Mouse (Mus musculus) midbrain, embryonic 11.5 days (tissue): ENCODE measurements around the gene Unc13d. TPM values are rescaled to one million over a fixed set of nuclear protein-coding genes. Genes with fewer than 3 reads are reported as not detected.

Experiments
- ATAC-seq: fragments of 200-750 bp; cut with Nextera tagmentation; 2 replicates; pipeline ENCODE4 v1.8.0; 2017; ENCODE audit warnings: moderate TSS enrichment, moderate library complexity; ENCODE audit not compliant: low FRiP score
- DNase-seq: peaks from one replicate; pipeline ENCODE4 v3.0.0; 2015; ENCODE audit warnings: low spot score; ENCODE audit errors: missing footprints
- H3K27ac ChIP-seq: fragments of 300-500 bp; sonication (generic); 2 replicates; pipeline ENCODE4 v1.5.1; 2014; ENCODE audit warnings: low read depth, low read length
- H3K27me3 ChIP-seq: fragments of 300-500 bp; sonication (generic); 2 replicates; pipeline ENCODE4 v1.6.1; 2014; ENCODE audit warnings: mild to moderate bottlenecking, low read length, moderate library complexity, mixed read lengths; ENCODE audit not compliant: control insufficient read depth, insufficient read depth
- H3K36me3 ChIP-seq: fragments of 300-500 bp; sonication (generic); 2 replicates; pipeline ENCODE4 v1.6.1; 2014; ENCODE audit warnings: mild to moderate bottlenecking, low read length, moderate library complexity, mixed read lengths; ENCODE audit not compliant: control insufficient read depth, insufficient read depth
- H3K4me1 ChIP-seq: fragments of 300-500 bp; sonication (generic); 2 replicates; pipeline ENCODE4 v1.6.1; 2014; ENCODE audit warnings: low read length; ENCODE audit not compliant: control insufficient read depth, insufficient read depth
- H3K4me2 ChIP-seq: fragments of 300-500 bp; sonication (generic); 2 replicates; pipeline ENCODE4 v1.6.1; 2014; ENCODE audit warnings: mild to moderate bottlenecking, moderate library complexity
- H3K4me3 ChIP-seq: fragments of 300-500 bp; sonication (generic); 2 replicates; pipeline ENCODE4 v1.5.1; 2014; ENCODE audit warnings: low read depth, low read length
- H3K9ac ChIP-seq: fragments of 300-500 bp; sonication (generic); 2 replicates; pipeline ENCODE4 v1.6.1; 2014; ENCODE audit warnings: low read length
- H3K9me3 ChIP-seq: fragments of 300-500 bp; sonication (generic); 2 replicates; pipeline ENCODE4 v1.6.1; 2016; ENCODE audit warnings: low read length; ENCODE audit not compliant: control insufficient read depth
- WGBS: fragments of 180-500 bp; shearing (Covaris S2); extraction: QIAGEN DNeasy Blood & Tissue Kit; methylation state at CpG from one replicate; pipeline ENCODE4 v1.1.7; 2014; 5-methylcytosine and 5-hydroxymethylcytosine counted together
- polyA plus RNA-seq: library from polyadenylated mRNA; unstranded; fragments of >200 nt; fragmentation: Nextera tagmentation; extraction: Ambion mirVana; gene quantifications from 2 replicates; pipeline ENCODE4 v1.2.1, GENCODE M21; 2014

The Unc13d gene
- polyA plus RNA-seq, 1 experiment from 2014 or later = 0.82 TPM

DNA sequence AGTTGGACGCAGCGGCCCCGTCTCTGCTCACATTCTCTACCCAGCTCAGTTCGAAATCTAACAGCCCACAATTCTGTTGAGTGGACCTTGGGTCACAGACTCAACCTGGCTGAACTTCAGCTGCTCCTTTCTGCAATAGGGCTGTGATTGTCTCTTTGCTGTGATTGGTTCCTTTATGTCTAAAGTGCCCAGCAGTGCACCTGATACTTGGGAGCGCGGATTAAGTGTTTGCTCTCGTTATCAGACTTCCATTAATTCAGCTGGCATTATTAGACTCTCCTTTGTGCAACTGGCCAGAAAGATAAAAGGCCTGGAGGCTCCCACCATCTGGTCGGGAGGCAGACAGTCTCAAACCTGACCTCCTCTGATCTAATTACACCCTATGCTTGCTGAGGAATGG is 62.9 kb downstream of the Unc13d start:
- 71% methylated on average over 8 of the region's 8 CpGs for WGBS

DNA sequence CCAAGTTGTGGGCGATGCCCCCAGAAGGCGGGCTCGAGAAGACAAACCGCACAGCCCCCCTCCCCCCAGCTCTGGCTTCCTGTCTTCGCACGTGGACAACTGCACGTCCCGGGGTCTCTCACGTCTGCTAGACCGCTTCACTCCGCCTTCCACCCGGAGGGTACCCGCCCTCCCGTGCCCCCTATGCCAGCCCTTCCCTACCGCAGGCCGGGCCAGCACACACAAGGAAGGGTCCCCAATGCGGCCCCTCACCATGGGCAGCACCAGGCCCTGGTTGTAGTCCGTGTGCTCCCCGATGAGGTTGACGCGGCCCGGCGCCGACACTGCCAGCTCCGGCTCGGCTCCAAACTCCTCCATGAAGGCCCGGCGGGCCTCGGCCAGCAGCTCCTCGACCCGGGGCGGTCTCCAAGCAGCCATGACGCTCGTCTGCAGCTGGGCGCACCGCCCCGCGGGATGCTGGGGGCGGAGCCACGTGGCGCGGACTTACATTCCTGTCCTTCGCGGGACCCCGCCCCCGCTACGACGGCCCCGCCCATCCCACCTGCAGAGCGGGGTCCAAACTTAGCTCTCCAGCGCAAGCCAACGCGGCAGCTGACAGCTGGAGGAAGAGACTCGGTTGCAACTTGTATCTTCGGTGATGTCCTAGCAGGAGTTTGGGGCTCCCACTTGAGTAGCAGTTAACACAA is 65.4 kb downstream of the Unc13d start, which contains the start of gene Galk1:
Gene Galk1, minus strand, starts transcription at position 458 of the 686 bp plus-strand sequence.
- no peaks in the 10 kb centered on the region for H3K9me3 ChIP-seq
- H3K27ac ChIP-seq = peak within 1 kb of the TSS; percentile 25
- ATAC-seq (peak; percentile 88), DNase-seq (peak; percentile 98)
- H3K4me3 ChIP-seq = peak within 1 kb of the TSS; percentile 61
- H3K4me1 ChIP-seq = peaks cover 12% of the 10 kb centered on the region
- H3K9ac ChIP-seq = peak within 1 kb of the TSS; percentile 78
- H3K4me2 ChIP-seq = peak within 1 kb of the TSS; percentile 93
- H3K27me3 ChIP-seq = no peaks in the 10 kb centered on the region
- under 1% methylated on average over 50 of the region's 55 CpGs for WGBS
- H3K36me3 ChIP-seq = no peaks in the 10 kb centered on the region

More for the DNA sequence above, 62.9 kb downstream of the Unc13d start:
- H3K27ac ChIP-seq = no peak overlapping the region
- H3K4me3 ChIP-seq = no peak overlapping the region
- DNase-seq (no peak), ATAC-seq (no peak)
- H3K27me3 ChIP-seq = no peaks in the 10 kb centered on the region
- no peaks in the 10 kb centered on the region for H3K9me3 ChIP-seq
- no peak overlapping the region for H3K9ac ChIP-seq
- H3K4me1 ChIP-seq = peaks cover 12% of the 10 kb centered on the region
- no peak overlapping the region for H3K4me2 ChIP-seq
- no peaks in the 10 kb centered on the region for H3K36me3 ChIP-seq

Other genes starting within 250 kb of the Unc13d start
- gene Myo15b, start 219.6 kb downstream of the Unc13d start, polyA plus RNA-seq = not detected in 2 replicates
- gene Smim5, start 178.0 kb downstream of the Unc13d start, polyA plus RNA-seq = 0.27 and 0.59 TPM in 2 replicates
- 0.46 TPM in 1 of 2 replicates, not detected in the other for gene Smim6, start 165.9 kb downstream of the Unc13d start, polyA plus RNA-seq
- gene Sap30bp, start 144.7 kb downstream of the Unc13d start, polyA plus RNA-seq = 58.3 and 61.5 TPM in 2 replicates
- gene Recql5, start 144.5 kb downstream of the Unc13d start, polyA plus RNA-seq = 16.1 and 18.4 TPM in 2 replicates
- gene Itgb4, start 103.3 kb downstream of the Unc13d start, polyA plus RNA-seq = 0.23 and 0.25 TPM in 2 replicates
- gene Galk1, start 65.2 kb downstream of the Unc13d start, polyA plus RNA-seq = 82.5 and 93.4 TPM in 2 replicates
- gene H3f3b, start 50.0 kb downstream of the Unc13d start, polyA plus RNA-seq = 1,982 and 2,171 TPM in 2 replicates
- gene Unk, start 47.6 kb downstream of the Unc13d start, polyA plus RNA-seq = 23.4 and 24.1 TPM in 2 replicates
- 84.9 and 86.8 TPM in 2 replicates for gene Wbp2, start 9.0 kb upstream of the Unc13d start, polyA plus RNA-seq
- 2.7 TPM in 2 replicates for gene Trim47, start 49.2 kb upstream of the Unc13d start, polyA plus RNA-seq
- 1.3 TPM in 2 replicates for gene Trim65, start 53.2 kb upstream of the Unc13d start, polyA plus RNA-seq
- 96.3 and 97.0 TPM in 2 replicates for gene Mrpl38, start 60.9 kb upstream of the Unc13d start, polyA plus RNA-seq
- 28.7 and 30.1 TPM in 2 replicates for gene Fbf1, start 90.2 kb upstream of the Unc13d start, polyA plus RNA-seq
- gene Ten1, start 120.9 kb upstream of the Unc13d start, polyA plus RNA-seq = 48.6 and 55.6 TPM in 2 replicates
- 32.8 and 36.1 TPM in 2 replicates for gene Acox1, start 121.1 kb upstream of the Unc13d start, polyA plus RNA-seq
- gene Evpl, start 160.1 kb upstream of the Unc13d start, polyA plus RNA-seq = 0.26 TPM in 2 replicates
- 72.8 and 78.6 TPM in 2 replicates for gene Srp68, start 196.3 kb upstream of the Unc13d start, polyA plus RNA-seq
- 0.07 and 0.34 TPM in 2 replicates for gene Galr2, start 203.0 kb upstream of the Unc13d start, polyA plus RNA-seq
- 59.9 and 61.3 TPM in 2 replicates for gene Exoc7, start 229.3 kb upstream of the Unc13d start, polyA plus RNA-seq